Mouse (Mus musculus): ENCODE results near the gene Smarca1. TPM values are rescaled to one million over a fixed set of nuclear protein-coding genes. Genes with fewer than 3 reads are reported as not detected.

The Smarca1 gene
- total RNA-seq, 1 experiment: 6.8 TPM

DNA sequence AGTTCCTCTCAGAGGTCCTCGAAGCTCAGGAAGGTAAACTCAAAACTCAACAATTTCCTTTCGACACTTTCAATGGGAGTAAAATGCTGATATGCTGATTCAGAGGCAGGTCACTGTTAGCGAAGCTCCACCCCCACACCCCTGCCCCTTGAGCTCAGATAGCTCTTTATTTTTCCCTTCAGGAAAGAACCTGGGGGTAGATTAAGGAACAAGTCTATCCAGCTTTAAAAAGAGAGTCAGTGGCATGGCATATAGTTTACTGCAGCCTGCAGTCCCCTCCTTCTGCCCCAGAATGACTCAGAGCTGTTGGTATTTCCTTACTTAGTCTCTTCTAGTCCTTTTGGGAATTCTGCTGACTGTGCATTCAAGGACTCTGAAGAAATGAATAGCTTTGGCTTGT is 37.7 kb upstream of the Smarca1 start:
- H3K36me3 ChIP-seq (ENCODE audit: control insufficient read depth, insufficient read depth, low read length, poor library complexity, severe bottlenecking): no peaks in the 10 kb centered on the region
- no peak overlapping the region for H3K9ac ChIP-seq (ENCODE audit: insufficient read depth, low read depth, low read length, poor library complexity, severe bottlenecking)
- no peak overlapping the region for H3K27ac ChIP-seq (ENCODE audit: insufficient read depth, low read depth, low read length, poor library complexity, severe bottlenecking)
- H3K4me3 ChIP-seq (ENCODE audit: insufficient read depth in 1 of 2, low read depth in 1 of 2, low read length in 2 of 2, poor library complexity in 1 of 2, severe bottlenecking in 1 of 2): no peak overlapping the region
- no peaks in the 10 kb centered on the region for H3K9me3 ChIP-seq (ENCODE audit: control insufficient read depth, insufficient read depth, low read depth, low read length)
- in situ Hi-C loops (cut with MboI; ENCODE audit: low sequenced_read_pairs in 2 of 2, unreplicated experiment in 2 of 2): no loop called here
- TF ChIP-seq ZNF384 (IDR thresholded peaks at IDR 0.05; ENCODE audit: low read depth, low read length): no peak
- TF ChIP-seq MAFK (IDR thresholded peaks at IDR 0.05; ENCODE audit: insufficient read depth, low read depth, low read length): peak; percentile 73
- no peak for DNase-seq (ENCODE audit: low read depth, low spot score)
- H3K4me1 ChIP-seq (ENCODE audit: control insufficient read depth in 2 of 2, insufficient read depth in 2 of 2, low read length in 2 of 2, poor library complexity in 1 of 2): no peaks in the 10 kb centered on the region

DNA sequence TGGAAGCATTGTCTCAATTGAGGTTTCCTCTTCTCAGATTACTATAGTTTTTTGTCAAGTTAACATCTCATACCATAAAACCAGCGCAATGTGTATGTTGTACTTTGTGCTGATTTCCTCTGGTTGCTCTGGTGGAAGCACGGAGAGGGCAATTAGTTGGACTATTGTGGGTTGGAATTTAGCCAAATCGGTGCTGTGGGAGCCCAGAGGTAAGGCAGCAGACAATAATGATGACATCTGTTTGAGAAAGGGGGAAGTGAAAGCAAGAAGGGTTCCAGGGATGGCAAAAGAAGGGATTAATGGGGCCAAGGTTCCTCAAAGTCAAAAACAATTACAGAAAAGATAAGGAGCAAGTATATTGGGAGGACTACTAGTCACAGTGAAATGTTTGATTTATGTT is 35.2 kb upstream of the Smarca1 start:
- TF ChIP-seq HCFC1 (IDR thresholded peaks at IDR 0.05; ENCODE audit: borderline replicate concordance, insufficient read depth, low read length): no peak
- H3K4me1 ChIP-seq (ENCODE audit: control insufficient read depth in 2 of 2, insufficient read depth in 2 of 2, low read length in 2 of 2, poor library complexity in 1 of 2): no peaks in the 10 kb centered on the region
- no peak overlapping the region for H3K4me3 ChIP-seq (ENCODE audit: insufficient read depth in 1 of 2, low read depth in 1 of 2, low read length in 2 of 2, poor library complexity in 1 of 2, severe bottlenecking in 1 of 2)
- no peak overlapping the region for H3K27ac ChIP-seq (ENCODE audit: insufficient read depth, low read depth, low read length, poor library complexity, severe bottlenecking)
- no peaks in the 10 kb centered on the region for H3K36me3 ChIP-seq (ENCODE audit: control insufficient read depth, insufficient read depth, low read length, poor library complexity, severe bottlenecking)
- no peaks in the 10 kb centered on the region for H3K9me3 ChIP-seq (ENCODE audit: control insufficient read depth, insufficient read depth, low read depth, low read length)
- H3K9ac ChIP-seq (ENCODE audit: insufficient read depth, low read depth, low read length, poor library complexity, severe bottlenecking): no peak overlapping the region
- no peak for DNase-seq (ENCODE audit: low read depth, low spot score)
- in situ Hi-C loops (cut with MboI; ENCODE audit: low sequenced_read_pairs in 2 of 2, unreplicated experiment in 2 of 2): no loop called here

DNA sequence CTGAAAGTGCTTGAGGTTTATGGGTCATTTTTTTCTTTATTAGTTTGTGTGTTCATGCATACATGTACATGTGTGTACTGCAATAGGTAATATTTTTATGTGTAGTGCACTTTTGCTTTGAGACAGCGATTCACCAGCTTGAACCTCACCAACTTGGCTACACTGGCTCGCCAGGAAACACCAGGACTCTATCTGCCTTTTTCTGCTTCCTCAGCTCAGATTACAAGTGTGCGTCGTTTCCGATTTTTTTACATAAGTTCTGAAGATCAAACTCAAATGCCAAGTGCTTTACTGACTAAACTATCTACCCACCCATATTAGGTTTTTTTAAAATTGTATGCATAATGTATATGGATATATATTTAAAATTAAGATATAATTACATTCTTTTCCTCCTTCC is 27.8 kb upstream of the Smarca1 start:
- Histone ChIP-seq H3K9me3 (ENCODE audit: control insufficient read depth, insufficient read depth, low read depth, low read length) (no peaks in the 10 kb centered on the region), H3K9ac (ENCODE audit: insufficient read depth, low read depth, low read length, poor library complexity, severe bottlenecking) (no peak overlapping the region)
- in situ Hi-C loops (cut with MboI; ENCODE audit: low sequenced_read_pairs in 2 of 2, unreplicated experiment in 2 of 2): no loop called here

DNA sequence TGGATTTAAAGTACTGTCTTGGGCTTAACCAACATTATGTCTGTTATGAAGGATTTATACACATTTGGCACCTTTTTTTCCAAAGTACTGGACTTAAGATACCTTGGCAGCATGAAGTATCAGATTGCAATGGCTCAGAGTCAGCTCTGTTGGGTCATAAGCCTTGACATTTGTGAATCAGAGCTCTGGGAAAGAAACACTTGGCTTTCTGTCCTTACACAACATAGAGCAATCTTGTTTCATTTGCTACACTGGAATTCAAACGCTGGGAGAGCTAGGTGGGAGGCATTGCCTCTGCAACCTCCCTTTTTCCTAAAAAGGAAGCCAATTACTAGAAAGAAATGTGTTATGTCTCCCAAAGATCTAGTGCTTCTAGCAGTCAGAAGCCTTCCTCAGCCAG is 24.1 kb upstream of the Smarca1 start:
- no peaks in the 10 kb centered on the region for H3K9me3 ChIP-seq (ENCODE audit: control insufficient read depth, insufficient read depth, low read depth, low read length)
- no peak overlapping the region for H3K4me3 ChIP-seq (ENCODE audit: insufficient read depth in 1 of 2, low read depth in 1 of 2, low read length in 2 of 2, poor library complexity in 1 of 2, severe bottlenecking in 1 of 2)
- H3K27ac ChIP-seq (ENCODE audit: insufficient read depth, low read depth, low read length, poor library complexity, severe bottlenecking): no peak overlapping the region
- H3K4me1 ChIP-seq (ENCODE audit: control insufficient read depth in 2 of 2, insufficient read depth in 2 of 2, low read length in 2 of 2, poor library complexity in 1 of 2): no peaks in the 10 kb centered on the region
- no peak for TF ChIP-seq HCFC1 (IDR thresholded peaks at IDR 0.05; ENCODE audit: borderline replicate concordance, insufficient read depth, low read length)
- no peak for TF ChIP-seq CHD2 (IDR thresholded peaks at IDR 0.05; ENCODE audit: low read depth, low read length)
- TF ChIP-seq ZNF384 (IDR thresholded peaks at IDR 0.05; ENCODE audit: low read depth, low read length): no peak
- no peak for TF ChIP-seq MAFK (IDR thresholded peaks at IDR 0.05; ENCODE audit: insufficient read depth, low read depth, low read length)
- TF ChIP-seq ZC3H11A (IDR thresholded peaks at IDR 0.05; ENCODE audit: borderline replicate concordance, low read depth, low read length): no peak
- in situ Hi-C loops (cut with MboI; ENCODE audit: low sequenced_read_pairs in 2 of 2, unreplicated experiment in 2 of 2): no loop called here
- no peaks in the 10 kb centered on the region for H3K36me3 ChIP-seq (ENCODE audit: control insufficient read depth, insufficient read depth, low read length, poor library complexity, severe bottlenecking)
- H3K9ac ChIP-seq (ENCODE audit: insufficient read depth, low read depth, low read length, poor library complexity, severe bottlenecking): no peak overlapping the region
- DNase-seq (ENCODE audit: low read depth, low spot score): no peak

More for the DNA sequence above, 27.8 kb upstream of the Smarca1 start:
- no peak overlapping the region for H3K4me3 ChIP-seq (ENCODE audit: insufficient read depth in 1 of 2, low read depth in 1 of 2, low read length in 2 of 2, poor library complexity in 1 of 2, severe bottlenecking in 1 of 2)
- TF ChIP-seq HCFC1 (IDR thresholded peaks at IDR 0.05; ENCODE audit: borderline replicate concordance, insufficient read depth, low read length) (no peak), ZNF384 (IDR thresholded peaks at IDR 0.05; ENCODE audit: low read depth, low read length) (no peak), CHD2 (IDR thresholded peaks at IDR 0.05; ENCODE audit: low read depth, low read length) (no peak)
- DNase-seq (ENCODE audit: low read depth, low spot score): no peak
- no peaks in the 10 kb centered on the region for H3K4me1 ChIP-seq (ENCODE audit: control insufficient read depth in 2 of 2, insufficient read depth in 2 of 2, low read length in 2 of 2, poor library complexity in 1 of 2)
- no peak overlapping the region for H3K27ac ChIP-seq (ENCODE audit: insufficient read depth, low read depth, low read length, poor library complexity, severe bottlenecking)
- H3K36me3 ChIP-seq (ENCODE audit: control insufficient read depth, insufficient read depth, low read length, poor library complexity, severe bottlenecking): no peaks in the 10 kb centered on the region

DNA sequence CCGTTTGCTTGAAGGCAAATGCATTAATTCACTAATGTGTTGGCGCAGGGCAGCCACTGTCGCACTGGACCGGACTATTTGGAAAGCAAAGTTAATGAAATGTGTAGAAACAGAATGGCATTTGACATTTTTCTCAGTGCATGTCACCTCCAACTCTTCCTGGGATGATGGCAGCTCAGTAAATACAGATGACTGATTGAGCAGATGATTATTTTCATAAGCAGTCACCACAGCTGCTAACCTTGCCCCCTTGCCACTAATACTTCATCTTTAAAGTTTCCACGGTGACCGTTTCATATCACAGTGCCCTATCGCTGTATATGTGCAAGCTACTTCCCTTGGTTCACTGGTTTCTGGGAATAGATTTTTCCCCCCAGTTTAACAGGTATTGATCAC is 20.8 kb upstream of the Smarca1 start:
- H3K36me3 ChIP-seq (ENCODE audit: control insufficient read depth, insufficient read depth, low read length, poor library complexity, severe bottlenecking): no peaks in the 10 kb centered on the region
- no peaks in the 10 kb centered on the region for H3K4me1 ChIP-seq (ENCODE audit: control insufficient read depth in 2 of 2, insufficient read depth in 2 of 2, low read length in 2 of 2, poor library complexity in 1 of 2)
- no peak overlapping the region for H3K27ac ChIP-seq (ENCODE audit: insufficient read depth, low read depth, low read length, poor library complexity, severe bottlenecking)
- H3K9me3 ChIP-seq (ENCODE audit: control insufficient read depth, insufficient read depth, low read depth, low read length): no peaks in the 10 kb centered on the region
- in situ Hi-C loops (cut with MboI; ENCODE audit: low sequenced_read_pairs in 2 of 2, unreplicated experiment in 2 of 2): no loop called here
- TF ChIP-seq CHD2 (IDR thresholded peaks at IDR 0.05; ENCODE audit: low read depth, low read length) (no peak), HCFC1 (IDR thresholded peaks at IDR 0.05; ENCODE audit: borderline replicate concordance, insufficient read depth, low read length) (no peak), ZNF384 (IDR thresholded peaks at IDR 0.05; ENCODE audit: low read depth, low read length) (no peak), MAFK (IDR thresholded peaks at IDR 0.05; ENCODE audit: insufficient read depth, low read depth, low read length) (no peak), ZC3H11A (IDR thresholded peaks at IDR 0.05; ENCODE audit: borderline replicate concordance, low read depth, low read length) (no peak)
- H3K9ac ChIP-seq (ENCODE audit: insufficient read depth, low read depth, low read length, poor library complexity, severe bottlenecking): no peak overlapping the region
- no peak overlapping the region for H3K4me3 ChIP-seq (ENCODE audit: insufficient read depth in 1 of 2, low read depth in 1 of 2, low read length in 2 of 2, poor library complexity in 1 of 2, severe bottlenecking in 1 of 2)
- no peak for DNase-seq (ENCODE audit: low read depth, low spot score)

Data from ES-E14 (cell line).